Mouse (Mus musculus): ENCODE results near the gene Prps1. TPM values are rescaled to one million over a fixed set of nuclear protein-coding genes. Genes with fewer than 3 reads are reported as not detected.
"Not testable (repeated sequence)": the region's sequence is repeated elsewhere in the genome, so short reads cannot be mapped to it uniquely, and the experiment has no call there.

Gene Prps1
- polyA plus RNA-seq, 1 experiment = 22.9 TPM

GRCm38 (mm10) chrX:140505497-140506238 is 49.3 kb downstream of the Prps1 start:
- WGBS = 11% methylated on average over 15 of the region's 15 CpGs
- Histone ChIP-seq H3K27ac (ENCODE audit: control insufficient read depth, insufficient read depth, low read depth, low read length, poor library complexity) (peak overlapping the region; percentile 98), H3K4me1 (ENCODE audit: control insufficient read depth, insufficient read depth, low read length) (peaks cover 4% of the 10 kb centered on the region; the same call in 1 of the 2 replicates), H3K4me3 (replicated peaks; ENCODE audit: control insufficient read depth, low read depth, low read length) (peak overlapping the region; percentile 8)
- TF ChIP-seq CTCF (IDR thresholded peaks at IDR 0.05; ENCODE audit: control insufficient read depth, insufficient read depth, low read length) = no peak
- no peak for TF ChIP-seq POLR2A (IDR thresholded peaks at IDR 0.05; ENCODE audit: borderline replicate concordance, control insufficient read depth, low read depth, low read length)

- Histone ChIP-seq H3K4me1 (ENCODE audit: control insufficient read depth, insufficient read depth, low read length) (peaks cover 4% of the 10 kb centered on the region; the same call in 1 of the 2 replicates), H3K27ac (ENCODE audit: control insufficient read depth, insufficient read depth, low read depth, low read length, poor library complexity) (peak overlapping the region; percentile 89), H3K4me3 (replicated peaks; ENCODE audit: control insufficient read depth, low read depth, low read length) (no peak overlapping the region)
- TF ChIP-seq CTCF (IDR thresholded peaks at IDR 0.05; ENCODE audit: control insufficient read depth, insufficient read depth, low read length) (no peak), POLR2A (IDR thresholded peaks at IDR 0.05; ENCODE audit: borderline replicate concordance, control insufficient read depth, low read depth, low read length) (no peak)
- WGBS = 25% methylated on average over 6 of the region's 6 CpGs
Observed at GRCm38 (mm10) chrX:140506436-140507180, 50.2 kb downstream of the Prps1 start.

- TF ChIP-seq CTCF (IDR thresholded peaks at IDR 0.05; ENCODE audit: control insufficient read depth, insufficient read depth, low read length) = no peak
- no peak for TF ChIP-seq POLR2A (IDR thresholded peaks at IDR 0.05; ENCODE audit: borderline replicate concordance, control insufficient read depth, low read depth, low read length)
- H3K4me3 ChIP-seq (replicated peaks; ENCODE audit: control insufficient read depth, low read depth, low read length) = no peak overlapping the region
- peak overlapping the region; percentile 94 for H3K27ac ChIP-seq (ENCODE audit: control insufficient read depth, insufficient read depth, low read depth, low read length, poor library complexity)
- 32% methylated on average over 1 of the region's 1 CpGs for WGBS
- H3K4me1 ChIP-seq (ENCODE audit: control insufficient read depth, insufficient read depth, low read length) = peaks cover 4% of the 10 kb centered on the region; the same call in 1 of the 2 replicates
Observed at GRCm38 (mm10) chrX:140507377-140507776, 51.0 kb downstream of the Prps1 start.

GRCm38 (mm10) chrX:140508791-140509190 is 52.4 kb downstream of the Prps1 start:
- H3K27ac ChIP-seq (ENCODE audit: control insufficient read depth, insufficient read depth, low read depth, low read length, poor library complexity); H3K4me1 ChIP-seq (ENCODE audit: control insufficient read depth, insufficient read depth, low read length): not testable (repeated sequence)

GRCm38 (mm10) chrX:140509817-140510216 is 53.4 kb downstream of the Prps1 start:
- Histone ChIP-seq H3K4me3 (replicated peaks; ENCODE audit: control insufficient read depth, low read depth, low read length) (no peak overlapping the region), H3K27ac (ENCODE audit: control insufficient read depth, insufficient read depth, low read depth, low read length, poor library complexity) (peak overlapping the region; percentile 61; the same call in 1 of the 2 replicates), H3K4me1 (ENCODE audit: control insufficient read depth, insufficient read depth, low read length) (peaks cover 4% of the 10 kb centered on the region; the same call in 1 of the 2 replicates)
- TF ChIP-seq POLR2A (IDR thresholded peaks at IDR 0.05; ENCODE audit: borderline replicate concordance, control insufficient read depth, low read depth, low read length) = no peak
- TF ChIP-seq CTCF (IDR thresholded peaks at IDR 0.05; ENCODE audit: control insufficient read depth, insufficient read depth, low read length) = no peak
- 44% methylated on average over 6 of the region's 6 CpGs for WGBS

More at GRCm38 (mm10) chrX:140508791-140509190, 52.4 kb downstream of the Prps1 start:
- 57% methylated on average over 4 of the region's 4 CpGs for WGBS
- H3K4me3 ChIP-seq (replicated peaks; ENCODE audit: control insufficient read depth, low read depth, low read length) = not testable (repeated sequence)

GRCm38 (mm10) chrX:140510696-140511429 is 54.5 kb downstream of the Prps1 start:
- Histone ChIP-seq H3K4me1 (ENCODE audit: control insufficient read depth, insufficient read depth, low read length) (peaks cover 4% of the 10 kb centered on the region; the same call in 1 of the 2 replicates), H3K4me3 (replicated peaks; ENCODE audit: control insufficient read depth, low read depth, low read length) (no peak overlapping the region), H3K27ac (ENCODE audit: control insufficient read depth, insufficient read depth, low read depth, low read length, poor library complexity) (peak overlapping the region; percentile 67)
- TF ChIP-seq CTCF (IDR thresholded peaks at IDR 0.05; ENCODE audit: control insufficient read depth, insufficient read depth, low read length) = no peak
- no peak for TF ChIP-seq POLR2A (IDR thresholded peaks at IDR 0.05; ENCODE audit: borderline replicate concordance, control insufficient read depth, low read depth, low read length)
- 41% methylated on average over 24 of the region's 24 CpGs for WGBS

- no peak overlapping the region for H3K27ac ChIP-seq (ENCODE audit: control insufficient read depth, insufficient read depth, low read depth, low read length, poor library complexity)
- 76% methylated on average over 7 of the region's 7 CpGs for WGBS
- no peak overlapping the region for H3K4me3 ChIP-seq (replicated peaks; ENCODE audit: control insufficient read depth, low read depth, low read length)
- TF ChIP-seq POLR2A (IDR thresholded peaks at IDR 0.05; ENCODE audit: borderline replicate concordance, control insufficient read depth, low read depth, low read length) (no peak), CTCF (IDR thresholded peaks at IDR 0.05; ENCODE audit: control insufficient read depth, insufficient read depth, low read length) (no peak)
- H3K4me1 ChIP-seq (ENCODE audit: control insufficient read depth, insufficient read depth, low read length) = peaks cover 4% of the 10 kb centered on the region; the same call in 1 of the 2 replicates
Observed at GRCm38 (mm10) chrX:140511687-140512651, 55.6 kb downstream of the Prps1 start.

All from bone marrow, adult 2 months (tissue).